Mouse (Mus musculus): ENCODE measurements around the gene Rgs6. TPM values are rescaled to one million over a fixed set of nuclear protein-coding genes. Genes with fewer than 3 reads are reported as not detected.

Gene Rgs6
- polyA plus RNA-seq, 1 experiment: 0.14 TPM

DNA sequence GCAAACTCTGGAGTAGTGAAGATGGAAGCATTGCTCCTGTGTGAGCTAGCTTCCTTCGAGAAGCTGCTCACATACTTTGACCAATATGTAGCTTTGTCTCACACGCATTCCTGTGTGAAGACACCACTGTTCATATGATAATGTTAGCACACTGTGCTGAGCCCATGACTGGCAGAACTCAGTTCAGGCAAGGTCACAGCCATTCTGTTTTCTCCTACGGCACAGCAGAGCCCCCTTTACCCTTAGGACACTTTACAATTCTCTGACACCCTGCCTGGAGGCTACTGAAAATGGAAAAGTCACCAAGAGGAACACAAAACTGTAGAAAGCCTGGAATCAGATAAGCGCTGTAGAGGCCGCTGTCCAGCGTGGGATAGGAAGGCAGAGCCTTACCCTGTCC, 478.3 kb downstream of the Rgs6 start:
- Histone ChIP-seq H3K36me3 (ENCODE audit: control insufficient read depth, insufficient read depth, low read length) (no peaks in the 10 kb centered on the region), H3K27me3 (ENCODE audit: control insufficient read depth, insufficient read depth, low read length) (no peaks in the 10 kb centered on the region), H3K4me3 (ENCODE audit: extremely low read depth, insufficient read depth, insufficient read length) (no peak overlapping the region), H3K27ac (ENCODE audit: insufficient read depth, low read length) (no peak overlapping the region), H3K4me1 (ENCODE audit: control insufficient read depth, insufficient read depth, insufficient read length) (no peaks in the 10 kb centered on the region)
- 85% methylated on average over 6 of the region's 6 CpGs for WGBS
- TF ChIP-seq POLR2A (IDR thresholded peaks at IDR 0.05; ENCODE audit: low read depth, low read length) (no peak), CTCF (IDR thresholded peaks at IDR 0.05; ENCODE audit: extremely low read depth, insufficient read depth, insufficient read length, insufficient replicate concordance) (no peak)
- DNase-seq (ENCODE audit: low read depth in 1 of 2, low spot score in 2 of 2): no peak

DNA sequence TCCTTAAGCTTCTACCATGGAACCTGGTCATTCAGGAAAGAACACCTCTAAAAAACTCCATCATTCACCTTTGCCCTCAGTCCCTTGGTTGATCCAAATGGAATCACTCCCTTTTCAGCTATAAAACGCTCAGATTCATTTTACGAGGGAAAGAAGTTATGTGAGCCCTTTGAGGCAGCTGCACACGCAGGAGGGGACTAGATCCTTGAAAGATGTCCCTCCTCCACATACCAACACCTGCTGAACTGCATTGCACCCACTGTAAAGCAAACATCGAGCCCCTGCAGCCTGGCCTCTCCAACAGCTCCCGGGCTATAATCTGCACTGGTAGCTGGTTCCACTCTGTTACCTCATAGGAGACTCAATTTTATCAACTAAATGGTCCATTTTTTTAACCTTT, 482.8 kb downstream of the Rgs6 start:
- H3K27ac ChIP-seq (ENCODE audit: insufficient read depth, low read length): no peak overlapping the region
- 89% methylated on average over 5 of the region's 5 CpGs for WGBS
- H3K4me3 ChIP-seq (ENCODE audit: extremely low read depth, insufficient read depth, insufficient read length): no peak overlapping the region
- TF ChIP-seq CTCF (IDR thresholded peaks at IDR 0.05; ENCODE audit: extremely low read depth, insufficient read depth, insufficient read length, insufficient replicate concordance): no peak
- TF ChIP-seq POLR2A (IDR thresholded peaks at IDR 0.05; ENCODE audit: low read depth, low read length): no peak
- no peaks in the 10 kb centered on the region for H3K4me1 ChIP-seq (ENCODE audit: control insufficient read depth, insufficient read depth, insufficient read length)
- DNase-seq (ENCODE audit: low read depth in 1 of 2, low spot score in 2 of 2): no peak
- H3K36me3 ChIP-seq (ENCODE audit: control insufficient read depth, insufficient read depth, low read length): no peaks in the 10 kb centered on the region
- no peaks in the 10 kb centered on the region for H3K27me3 ChIP-seq (ENCODE audit: control insufficient read depth, insufficient read depth, low read length)

DNA sequence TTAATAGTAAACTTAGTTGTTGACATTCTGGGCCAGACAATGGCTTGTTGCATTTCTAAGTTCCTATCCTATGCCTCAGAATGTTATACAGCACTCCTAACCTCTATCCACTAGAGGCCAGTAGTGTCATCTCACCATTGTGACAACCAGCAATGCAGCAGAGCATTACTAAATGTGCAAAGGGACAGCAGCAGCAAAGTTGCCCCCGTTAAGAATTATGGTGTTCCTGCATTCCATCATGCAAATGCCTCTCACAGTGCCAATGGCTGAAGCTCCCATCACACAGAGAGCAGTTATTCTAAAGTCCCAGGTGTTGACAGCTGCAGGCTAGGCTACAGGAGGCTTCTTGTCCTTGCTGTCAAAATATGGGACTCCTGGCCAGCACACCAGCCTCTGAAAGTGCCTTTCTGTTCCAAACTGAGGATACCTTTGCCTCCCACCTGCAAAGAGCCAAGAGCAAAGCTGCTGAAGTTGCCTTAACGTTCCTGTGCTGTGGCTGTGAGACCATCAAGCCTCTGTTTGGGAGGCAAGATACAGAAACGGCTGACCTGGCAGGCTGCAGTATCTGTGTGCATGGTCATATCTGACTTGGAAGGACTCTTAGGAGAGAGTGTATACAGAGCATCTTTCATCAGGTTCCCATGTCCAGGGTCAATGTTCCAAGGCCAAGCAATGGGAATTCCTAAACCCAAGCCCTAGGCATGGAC, 484.2 kb downstream of the Rgs6 start:
- TF ChIP-seq POLR2A (IDR thresholded peaks at IDR 0.05; ENCODE audit: low read depth, low read length) (no peak), CTCF (IDR thresholded peaks at IDR 0.05; ENCODE audit: extremely low read depth, insufficient read depth, insufficient read length, insufficient replicate concordance) (no peak)
- no peaks in the 10 kb centered on the region for H3K4me1 ChIP-seq (ENCODE audit: control insufficient read depth, insufficient read depth, insufficient read length)
- peak overlapping the region; percentile 53; the same call in 1 of the 2 replicates for H3K27ac ChIP-seq (ENCODE audit: insufficient read depth, low read length)
- DNase-seq (ENCODE audit: low read depth in 1 of 2, low spot score in 2 of 2): no peak
- no peak overlapping the region for H3K4me3 ChIP-seq (ENCODE audit: extremely low read depth, insufficient read depth, insufficient read length)
- WGBS: 54% methylated on average over 3 of the region's 3 CpGs
- H3K27me3 ChIP-seq (ENCODE audit: control insufficient read depth, insufficient read depth, low read length): no peaks in the 10 kb centered on the region
- no peaks in the 10 kb centered on the region for H3K36me3 ChIP-seq (ENCODE audit: control insufficient read depth, insufficient read depth, low read length)

DNA sequence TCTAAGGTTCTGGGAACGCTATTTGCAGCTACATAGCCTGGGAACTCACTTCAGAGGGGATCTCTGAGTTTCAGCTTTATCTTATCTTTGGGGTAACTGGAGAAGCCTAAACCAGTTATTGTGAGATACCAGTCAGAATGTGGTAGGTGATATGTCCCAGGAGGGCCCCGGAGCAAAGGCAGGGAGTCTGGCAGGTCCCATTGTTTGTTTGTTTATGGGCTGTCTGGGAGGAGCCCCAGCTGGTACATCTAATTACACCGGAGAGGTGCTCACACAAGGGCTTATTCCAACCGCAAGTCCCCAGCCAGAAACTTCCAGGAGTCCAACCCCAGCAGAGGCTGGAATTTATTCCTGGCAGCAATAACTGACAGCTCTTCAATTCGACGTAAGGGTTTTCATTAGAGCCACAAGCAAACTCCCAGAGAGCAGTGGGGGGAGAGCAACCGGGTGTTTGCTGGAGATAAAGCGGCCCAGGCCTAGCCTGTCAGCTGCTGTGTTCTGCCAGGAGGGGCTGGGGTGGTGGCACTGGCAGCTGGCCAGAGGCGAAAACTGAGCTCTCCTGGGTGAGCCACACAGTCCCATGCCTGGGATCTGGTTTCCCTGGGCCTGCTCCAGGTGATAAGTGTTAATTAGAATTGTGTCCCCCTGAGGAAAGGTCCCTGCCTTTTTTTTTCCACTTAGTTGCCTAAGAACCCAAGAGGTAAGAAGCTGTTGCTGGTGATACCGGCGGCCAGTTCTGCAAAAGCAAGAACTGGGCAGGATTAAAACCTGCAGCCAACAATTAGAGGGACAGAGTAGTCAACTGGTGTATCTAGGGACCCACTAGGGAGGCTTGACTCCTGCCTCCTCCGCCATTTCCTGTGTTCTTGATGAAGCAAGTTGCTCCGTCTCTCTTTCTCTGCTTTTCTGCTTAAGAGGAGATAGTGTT, 485.1 kb downstream of the Rgs6 start:
- peak overlapping the region; percentile 57; the same call in 1 of the 2 replicates for H3K27ac ChIP-seq (ENCODE audit: insufficient read depth, low read length)
- H3K27me3 ChIP-seq (ENCODE audit: control insufficient read depth, insufficient read depth, low read length): no peaks in the 10 kb centered on the region
- no peak overlapping the region for H3K4me3 ChIP-seq (ENCODE audit: extremely low read depth, insufficient read depth, insufficient read length)
- 67% methylated on average over 13 of the region's 13 CpGs for WGBS
- TF ChIP-seq CTCF (IDR thresholded peaks at IDR 0.05; ENCODE audit: extremely low read depth, insufficient read depth, insufficient read length, insufficient replicate concordance) (no peak), POLR2A (IDR thresholded peaks at IDR 0.05; ENCODE audit: low read depth, low read length) (no peak)
- no peaks in the 10 kb centered on the region for H3K36me3 ChIP-seq (ENCODE audit: control insufficient read depth, insufficient read depth, low read length)
- no peak for DNase-seq (ENCODE audit: low read depth in 1 of 2, low spot score in 2 of 2)
- no peaks in the 10 kb centered on the region for H3K4me1 ChIP-seq (ENCODE audit: control insufficient read depth, insufficient read depth, insufficient read length)

DNA sequence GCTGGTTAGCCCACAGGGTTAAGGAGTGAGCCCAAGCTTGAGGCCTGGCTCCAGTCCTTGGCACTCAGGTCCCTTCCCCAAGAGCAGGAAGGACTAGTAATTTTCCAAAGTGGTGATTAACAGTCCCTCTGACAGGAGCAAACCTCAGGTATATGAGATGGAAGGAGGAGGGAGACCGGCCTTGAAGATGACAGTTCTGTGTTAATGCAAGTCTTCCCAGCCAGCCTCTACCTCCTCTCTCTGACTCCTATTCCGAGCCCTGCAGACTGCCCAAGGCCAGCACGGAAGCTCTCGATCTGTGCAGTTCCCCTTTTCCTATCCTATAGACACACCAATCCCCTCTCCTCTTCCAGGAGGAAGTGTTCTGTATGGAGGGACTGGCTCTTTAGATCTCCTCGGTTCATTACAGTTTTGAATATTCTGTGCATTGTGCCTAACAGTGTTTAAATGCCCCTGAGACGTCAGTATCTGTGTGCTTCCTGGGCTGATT, 485.8 kb downstream of the Rgs6 start:
- no peak for DNase-seq (ENCODE audit: low read depth in 1 of 2, low spot score in 2 of 2)
- no peaks in the 10 kb centered on the region for H3K36me3 ChIP-seq (ENCODE audit: control insufficient read depth, insufficient read depth, low read length)
- H3K27me3 ChIP-seq (ENCODE audit: control insufficient read depth, insufficient read depth, low read length): no peaks in the 10 kb centered on the region
- peak overlapping the region; percentile 57; the same call in 1 of the 2 replicates for H3K27ac ChIP-seq (ENCODE audit: insufficient read depth, low read length)
- H3K4me3 ChIP-seq (ENCODE audit: extremely low read depth, insufficient read depth, insufficient read length): no peak overlapping the region
- 57% methylated on average over 6 of the region's 6 CpGs for WGBS
- TF ChIP-seq CTCF (IDR thresholded peaks at IDR 0.05; ENCODE audit: extremely low read depth, insufficient read depth, insufficient read length, insufficient replicate concordance) (no peak), POLR2A (IDR thresholded peaks at IDR 0.05; ENCODE audit: low read depth, low read length) (no peak)
- no peaks in the 10 kb centered on the region for H3K4me1 ChIP-seq (ENCODE audit: control insufficient read depth, insufficient read depth, insufficient read length)

DNA sequence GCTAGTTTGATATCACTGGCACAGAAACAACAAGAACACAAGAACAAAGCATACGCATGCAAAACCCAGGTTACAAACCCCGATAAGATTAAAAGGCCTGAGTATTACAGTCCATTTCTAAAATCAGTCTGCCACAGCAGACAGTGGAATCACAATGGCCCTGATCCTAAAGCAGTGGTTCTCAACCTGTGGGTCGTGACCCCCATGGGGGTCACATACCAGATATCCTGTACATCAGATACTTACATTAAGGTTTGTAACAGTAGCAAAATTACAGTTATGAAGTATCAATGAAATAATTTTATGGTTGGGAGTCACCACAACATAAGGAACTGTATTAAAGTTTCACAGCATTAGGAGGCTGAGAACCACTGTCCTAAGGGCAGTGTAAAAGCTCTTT, 488.1 kb downstream of the Rgs6 start:
- H3K4me3 ChIP-seq (ENCODE audit: extremely low read depth, insufficient read depth, insufficient read length): no peak overlapping the region
- no peaks in the 10 kb centered on the region for H3K27me3 ChIP-seq (ENCODE audit: control insufficient read depth, insufficient read depth, low read length)
- DNase-seq (ENCODE audit: low read depth in 1 of 2, low spot score in 2 of 2): no peak
- TF ChIP-seq CTCF (IDR thresholded peaks at IDR 0.05; ENCODE audit: extremely low read depth, insufficient read depth, insufficient read length, insufficient replicate concordance): no peak
- TF ChIP-seq POLR2A (IDR thresholded peaks at IDR 0.05; ENCODE audit: low read depth, low read length): no peak
- H3K27ac ChIP-seq (ENCODE audit: insufficient read depth, low read length): no peak overlapping the region
- no peaks in the 10 kb centered on the region for H3K4me1 ChIP-seq (ENCODE audit: control insufficient read depth, insufficient read depth, insufficient read length)
- 85% methylated on average over 3 of the region's 3 CpGs for WGBS
- H3K36me3 ChIP-seq (ENCODE audit: control insufficient read depth, insufficient read depth, low read length): no peaks in the 10 kb centered on the region

Data from spleen, adult 2 months (tissue).